Mouse (Mus musculus) frontal cortex, postnatal 25 days (tissue): ENCODE results near the gene Zfp472.
A peak's percentile ranks its signal among the peaks of the same experiment; 100 is the strongest.

Source experiments
- DNase-seq, 2 experiments: peaks; one replicate each; pipeline ENCODE4 v3.0.0; 2022; ENCODE audit warnings: low spot score in 2 of 2

The Zfp472 gene

GRCm38 (mm10) chr17:32965623-32966290, at the start of gene Zfp472:
TSS of gene Zfp472 (plus strand) at chr17:32965814.
- peak; percentile 82 to 90 for DNase-seq

DNA sequence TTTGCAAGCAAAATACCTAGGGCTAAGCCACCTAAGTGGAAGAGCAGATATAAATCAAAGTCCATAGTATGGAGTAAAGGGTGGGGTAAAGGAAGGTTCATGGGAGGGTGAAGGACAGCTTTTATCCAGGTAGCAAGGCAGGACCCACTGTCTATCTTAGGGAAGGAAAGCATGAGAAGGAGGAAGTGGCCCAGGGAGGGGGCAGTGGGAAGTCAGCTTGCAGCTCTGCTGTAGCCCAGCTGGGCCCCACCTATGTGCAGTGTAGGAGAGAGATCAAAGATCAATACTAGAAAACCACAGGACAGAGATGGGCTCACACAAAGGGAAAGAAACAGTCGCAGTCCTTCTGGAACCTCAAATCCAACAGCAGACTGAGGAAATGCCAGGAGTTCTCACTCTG, 49.5 kb upstream of the Zfp472 start:
- DNase-seq: no peak

- DNase-seq: no peak
Measured at GRCm38 (mm10) chr17:32917131-32917530, 48.5 kb upstream of the Zfp472 start, which contains the start of gene Cyp4f14. TSS of gene Cyp4f14 (minus strand) at chr17:32917342.

DNA sequence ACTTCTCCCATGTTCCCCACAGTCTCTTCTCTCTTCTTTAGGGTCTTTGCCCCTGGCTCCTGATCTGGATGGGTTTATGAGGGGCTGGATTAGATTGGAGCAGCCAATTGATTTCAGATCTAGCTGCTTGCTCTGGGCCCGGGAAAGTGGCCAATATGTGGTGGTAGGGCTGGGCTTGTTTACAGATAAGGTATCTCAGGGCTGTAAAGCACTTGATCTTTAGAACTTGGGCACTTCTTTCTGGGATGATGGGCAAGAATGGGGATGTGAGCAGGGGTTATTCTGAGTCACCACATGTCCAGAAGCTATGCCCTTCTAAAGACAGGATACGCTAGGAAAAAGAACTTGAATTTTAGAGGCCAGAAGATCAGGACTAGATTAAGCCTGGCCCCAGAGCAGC, 46.5 kb upstream of the Zfp472 start:
- DNase-seq: no peak

- DNase-seq: no peak
Measured at GRCm38 (mm10) chr17:32923681-32924080, 41.9 kb upstream of the Zfp472 start.

GRCm38 (mm10) chr17:32924658-32925312, 40.8 kb upstream of the Zfp472 start:
- DNase-seq: peak; percentile 27 to 37

DNA sequence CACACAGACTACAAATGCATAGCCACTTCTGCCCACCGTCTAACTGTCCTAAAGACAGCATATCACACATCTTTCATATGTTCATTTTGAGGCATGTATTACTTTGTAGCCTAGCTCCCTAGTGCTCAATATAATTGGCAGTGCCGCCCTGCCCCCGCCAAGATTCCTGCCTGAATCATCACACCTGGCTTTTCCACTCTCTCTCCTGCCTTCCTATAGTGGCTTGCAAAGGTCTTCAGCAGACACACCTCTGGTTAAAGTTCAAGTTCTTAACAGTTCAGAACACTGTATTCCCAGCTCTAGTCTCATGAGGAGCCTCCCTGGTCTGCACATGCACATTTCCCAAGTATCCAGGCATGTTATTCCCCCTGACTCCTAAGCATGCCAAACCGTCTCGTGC, 37.8 kb upstream of the Zfp472 start:
- no peak for DNase-seq

DNA sequence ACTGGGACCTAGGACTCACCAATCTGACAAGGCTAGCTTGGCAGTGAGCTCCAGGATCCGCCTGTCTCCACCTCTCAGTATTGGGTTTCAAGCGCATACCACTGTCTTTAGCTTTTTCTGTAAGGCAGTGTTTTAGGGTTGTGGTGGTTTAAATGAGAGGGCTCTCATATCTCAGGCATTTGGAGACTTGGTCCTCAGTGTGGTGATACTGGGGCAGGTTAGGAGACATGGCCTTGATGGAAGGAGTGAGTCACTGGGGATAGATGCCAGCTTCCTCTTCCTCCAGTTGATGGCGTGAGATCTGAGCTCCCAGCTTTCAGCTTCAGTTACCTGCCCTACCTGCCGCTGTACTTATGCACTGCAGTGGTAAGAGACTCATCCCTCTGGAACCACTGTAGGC, 25.8 kb upstream of the Zfp472 start:
- DNase-seq: no peak

- no peak for DNase-seq
Measured at GRCm38 (mm10) chr17:32943661-32944060, 22.0 kb upstream of the Zfp472 start.

DNA sequence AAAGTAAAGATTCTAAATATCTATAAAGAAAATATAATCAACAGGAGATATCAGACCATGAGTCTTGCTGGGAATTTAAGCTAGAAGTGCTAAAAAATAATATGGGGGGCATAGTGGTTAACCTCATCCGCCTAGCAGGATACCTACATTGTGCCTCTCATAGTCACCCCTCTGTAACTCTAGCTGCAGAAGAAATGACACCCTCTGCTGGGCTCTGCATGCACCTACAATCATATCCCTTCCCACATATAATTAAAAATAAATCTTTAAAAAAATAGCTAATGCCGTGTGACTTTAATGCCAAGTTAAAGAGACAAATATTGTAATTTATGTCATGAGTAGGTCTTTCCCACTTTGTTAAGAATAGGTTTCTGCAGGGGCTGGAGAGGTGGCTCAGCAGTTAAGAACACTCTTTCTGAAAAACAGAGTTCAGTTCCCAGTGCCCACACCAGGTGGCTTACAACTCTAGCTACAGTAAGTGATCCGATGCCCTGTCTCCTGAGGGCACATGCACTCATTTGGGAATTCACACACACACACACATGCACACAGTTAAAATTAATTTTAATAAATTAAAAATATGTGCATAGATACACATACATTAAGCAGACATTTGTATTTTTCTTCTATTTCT, 21.1 kb upstream of the Zfp472 start:
- DNase-seq: no peak

DNA sequence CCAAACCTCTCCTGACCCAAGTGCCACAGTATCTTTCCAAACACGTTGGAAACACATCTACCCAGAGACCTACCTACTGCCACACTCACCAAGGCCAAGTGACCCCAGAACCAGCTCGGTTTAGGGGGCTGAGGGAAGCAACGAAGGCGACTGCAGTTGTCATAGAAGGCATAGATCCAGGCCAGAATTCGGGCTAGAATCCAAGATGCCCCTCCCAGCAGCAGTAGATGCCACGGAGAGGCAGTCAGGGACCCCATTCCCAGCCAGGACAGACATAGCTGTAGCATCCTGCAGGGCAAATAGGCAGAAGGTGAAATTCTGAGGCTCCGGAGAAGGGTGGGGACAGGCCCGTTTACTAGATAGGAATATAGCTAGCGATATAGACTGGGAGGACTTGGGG, 18.9 kb upstream of the Zfp472 start:
- no peak for DNase-seq

- DNase-seq: peak; percentile 80 to 92
Measured at GRCm38 (mm10) chr17:32947215-32947914, 18.2 kb upstream of the Zfp472 start, which contains the start of gene Cyp4f13. TSS of gene Cyp4f13 (minus strand) at chr17:32947402.

DNA sequence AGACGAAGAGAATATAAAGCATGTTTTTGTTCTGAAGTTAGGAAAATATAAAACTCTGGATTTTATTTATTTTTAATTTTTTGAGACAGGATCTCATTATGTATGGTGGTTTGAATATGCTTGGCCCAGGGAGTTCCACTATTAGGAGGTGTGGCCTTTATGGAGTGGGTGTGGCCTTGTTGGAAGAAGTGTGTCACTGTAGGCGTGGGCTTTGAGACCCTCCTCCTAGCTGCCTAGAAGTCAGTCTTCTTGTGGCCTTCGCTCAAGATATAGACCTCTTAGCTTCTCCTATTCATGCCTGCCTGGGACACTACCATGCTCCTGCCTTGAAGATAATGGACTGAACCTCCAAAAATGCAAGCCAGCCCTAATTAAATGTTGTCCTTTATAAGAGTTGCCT, 15.5 kb upstream of the Zfp472 start:
- no peak for DNase-seq

DNA sequence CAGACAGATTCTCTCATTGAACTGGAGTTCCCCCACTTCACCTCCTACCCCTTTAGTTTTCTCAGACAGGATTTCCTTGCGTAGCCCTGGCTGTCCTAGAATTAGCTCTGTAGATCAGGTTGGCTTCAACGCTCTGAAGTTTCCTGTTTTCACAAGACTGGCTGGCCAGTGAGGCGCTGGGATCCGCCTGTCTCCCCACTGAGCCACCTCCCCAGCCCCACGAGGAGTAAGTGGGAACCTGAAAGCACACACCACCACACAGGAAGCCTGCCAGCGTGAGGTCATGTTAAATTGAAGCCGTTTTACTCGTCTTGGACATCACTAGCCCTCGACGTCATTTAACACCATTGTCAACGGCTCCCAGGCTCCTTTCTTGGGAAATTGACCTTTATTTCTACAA, 14.6 kb upstream of the Zfp472 start:
- no peak for DNase-seq

DNA sequence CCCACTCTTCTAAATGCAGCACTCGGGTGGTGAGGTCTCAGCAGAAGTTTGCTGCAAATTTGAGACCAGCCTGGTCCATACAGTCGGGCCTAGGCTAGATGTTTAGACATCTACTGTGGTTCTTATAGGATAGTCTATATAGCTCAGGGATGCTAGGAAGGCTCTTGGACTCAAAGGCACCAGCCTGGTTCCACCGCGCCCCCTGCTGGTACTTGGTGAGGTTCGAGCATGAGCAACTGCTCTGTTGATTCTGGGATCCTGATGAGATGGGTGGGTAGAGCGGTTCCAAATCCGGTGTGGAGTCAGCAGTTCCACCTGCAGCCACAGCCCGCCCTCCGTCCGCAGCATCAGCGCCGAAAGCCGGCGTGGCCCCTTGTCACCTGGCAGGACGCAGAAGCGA, 14.2 kb upstream of the Zfp472 start:
- DNase-seq: peak; percentile 81 to 84

- no peak for DNase-seq
Measured at GRCm38 (mm10) chr17:32965253-32965622, 376 bp upstream of the Zfp472 start.

GRCm38 (mm10) chr17:32981361-32981760, 15.7 kb downstream of the Zfp472 start:
- DNase-seq: no peak

DNA sequence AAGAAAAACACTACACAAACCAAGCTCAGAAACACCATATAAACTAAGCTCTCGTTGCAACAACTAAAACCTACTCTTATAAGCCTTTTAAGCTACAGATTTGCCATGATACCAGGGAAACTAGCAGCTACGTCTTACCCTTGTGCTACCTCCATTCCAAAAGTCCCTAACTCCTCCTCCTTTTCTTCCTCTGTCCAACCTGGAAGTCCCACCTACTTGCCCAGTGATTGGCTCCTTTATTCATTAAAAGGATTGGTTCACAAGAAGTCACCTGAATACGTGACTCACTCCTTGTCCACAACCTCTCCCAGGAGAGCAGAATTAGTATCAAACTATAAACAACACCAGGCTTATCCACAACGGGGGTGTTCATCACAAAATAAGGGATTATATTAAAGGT, 20.7 kb downstream of the Zfp472 start:
- DNase-seq: no peak

DNA sequence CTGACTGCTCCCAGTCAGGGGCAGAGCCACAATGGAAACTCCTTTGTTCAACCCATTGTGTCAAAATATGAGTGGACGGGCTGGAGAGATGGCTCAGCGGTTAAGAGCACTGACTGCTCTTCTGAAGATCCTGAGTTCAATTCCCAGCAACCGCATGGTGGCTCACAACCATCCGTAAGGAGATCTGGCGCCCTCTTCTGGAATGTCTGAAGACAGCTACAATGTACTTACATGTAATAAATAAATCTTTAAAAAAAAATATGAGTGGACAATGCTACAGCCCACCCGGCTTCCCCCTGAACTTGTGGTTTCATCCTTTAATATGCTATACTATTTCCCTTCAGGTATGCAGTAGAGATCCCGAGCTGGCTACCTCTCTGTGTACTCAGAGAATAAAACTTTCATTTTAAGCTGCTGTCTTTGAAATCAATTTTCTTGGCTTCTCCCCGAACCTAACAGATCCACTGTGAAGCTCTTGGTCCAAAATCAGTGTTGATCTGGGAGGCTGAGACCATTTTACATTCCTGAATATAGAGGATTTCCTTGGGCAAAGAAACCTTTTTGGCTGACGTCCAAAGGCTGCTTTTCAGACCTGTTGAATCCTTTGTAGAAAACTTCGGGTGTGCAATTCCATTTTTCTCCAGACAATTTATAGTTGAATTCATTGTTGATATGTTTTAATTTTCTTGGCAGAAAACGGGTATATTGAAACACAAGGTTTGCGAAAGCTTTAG, 26.5 kb downstream of the Zfp472 start:
- DNase-seq: no peak

DNA sequence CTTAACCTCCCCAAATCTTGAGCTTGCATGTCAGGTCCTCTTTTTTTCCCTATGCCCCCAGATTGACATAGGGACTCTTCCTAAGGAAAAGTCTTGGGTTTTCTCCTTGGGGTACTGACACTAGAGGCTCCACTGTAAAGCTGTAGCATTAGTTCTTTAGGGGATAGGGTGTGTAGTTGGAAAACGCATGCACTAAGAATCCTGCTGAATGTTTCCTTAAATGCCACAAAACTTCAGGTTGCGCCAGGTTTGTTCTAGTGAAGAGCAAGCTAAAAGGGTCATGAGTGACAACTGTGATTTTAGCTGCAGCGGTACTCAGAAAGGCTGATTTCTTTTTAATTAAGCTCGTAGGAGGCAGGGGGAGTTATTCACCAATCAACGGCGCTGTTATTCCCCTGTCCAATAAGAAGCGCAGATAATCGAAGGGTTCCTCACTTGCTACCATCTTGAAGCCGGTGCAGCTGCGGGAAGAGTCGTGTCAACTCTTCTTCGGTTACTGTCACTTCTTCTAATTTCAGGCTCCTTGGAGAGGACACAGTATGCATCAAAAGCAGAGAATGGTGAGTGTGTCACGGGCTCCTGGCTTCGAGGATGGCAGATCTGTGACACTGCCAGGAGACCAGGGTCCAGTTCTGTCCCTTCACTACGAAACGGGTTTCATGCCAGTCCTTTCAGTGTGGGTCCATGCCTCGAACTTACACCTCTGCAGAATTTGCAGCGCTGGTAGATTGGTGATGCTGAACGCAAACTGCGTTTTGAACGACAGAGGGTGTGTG, 27.3 kb downstream of the Zfp472 start, which contains the start of gene Zfp952:
Gene Zfp952, plus strand, starts transcription at position 431 of the 776 bp plus-strand sequence.
- DNase-seq: peak; percentile 75 to 85

GRCm38 (mm10) chr17:32998492-32998891, 32.9 kb downstream of the Zfp472 start:
- no peak for DNase-seq
